Mouse (Mus musculus) midbrain, embryonic 14.5 days (tissue): ENCODE measurements around the gene Olfr350. TPM values are rescaled to one million over a fixed set of nuclear protein-coding genes. Genes with fewer than 3 reads are reported as not detected.
A peak's percentile ranks its signal among the peaks of the same experiment; 100 is the strongest.

Experiments used
- ATAC-seq: fragments of 200-750 bp; cut with Nextera tagmentation; 2 replicates; pipeline ENCODE4 v1.8.0; 2017; ENCODE audit warnings: moderate number of reproducible peaks, moderate library complexity; ENCODE audit not compliant: low FRiP score, low TSS enrichment
- DNase-seq: peaks from one replicate; pipeline ENCODE4 v3.0.0-alpha.2; 2015
- H3K27ac ChIP-seq: fragments of 300-500 bp; sonication (generic); replicated peaks from 2 replicates; pipeline ENCODE4 v1.5.1; 2014; ENCODE audit warnings: mild to moderate bottlenecking, low read depth, low read length, moderate library complexity
- H3K27me3 ChIP-seq: fragments of 300-500 bp; sonication (generic); 2 replicates; pipeline ENCODE4 v1.6.1; 2014; ENCODE audit warnings: low read length, control low read depth, mixed read lengths; ENCODE audit not compliant: control insufficient read depth, insufficient read depth
- H3K36me3 ChIP-seq: fragments of 300-500 bp; sonication (generic); 2 replicates; pipeline ENCODE4 v1.6.1; 2014; ENCODE audit warnings: low read length, control low read depth; ENCODE audit not compliant: control insufficient read depth, insufficient read depth
- H3K4me1 ChIP-seq: fragments of 300-500 bp; sonication (generic); 2 replicates; pipeline ENCODE4 v1.6.1; 2014; ENCODE audit warnings: mild to moderate bottlenecking, antibody characterized with exemption, low read length, control low read depth; ENCODE audit not compliant: control insufficient read depth, insufficient read depth
- H3K4me2 ChIP-seq: fragments of 300-500 bp; sonication (generic); 2 replicates; pipeline ENCODE4 v1.6.1; 2014; ENCODE audit warnings: mild to moderate bottlenecking, low read length, moderate library complexity
- H3K4me3 ChIP-seq: fragments of 300-500 bp; sonication (generic); replicated peaks from 2 replicates; pipeline ENCODE4 v1.5.1; 2014; ENCODE audit warnings: low read depth, low read length
- H3K9ac ChIP-seq: fragments of 300-500 bp; sonication (generic); replicated peaks from 2 replicates; pipeline ENCODE4 v1.6.1; 2014; ENCODE audit warnings: mild to moderate bottlenecking, low read length, moderate library complexity
- H3K9me3 ChIP-seq: fragments of 300-500 bp; sonication (generic); 2 replicates; pipeline ENCODE4 v1.6.1; 2016; ENCODE audit warnings: low read length, control low read depth, mixed read lengths; ENCODE audit not compliant: control insufficient read depth
- WGBS: fragments of 180-500 bp; shearing (Covaris S2); extraction: QIAGEN DNeasy Blood & Tissue Kit; methylation state at CpG from one replicate; pipeline ENCODE4 v1.1.7; 2014; 5-methylcytosine and 5-hydroxymethylcytosine counted together
- polyA plus RNA-seq: library from polyadenylated mRNA; unstranded; fragments of >200 nt; fragmentation: Nextera tagmentation; extraction: Ambion mirVana; gene quantifications from 2 replicates; pipeline ENCODE4 v1.2.1, GENCODE M21; 2014

Olfr350 gene
- not detected in 2 replicates for polyA plus RNA-seq

GRCm38 (mm10) chr2:36846010-36846409, at the start of gene Olfr350:
TSS of gene Olfr350 (plus strand) at chr2:36846310.
- ATAC-seq = no peak
- Histone ChIP-seq H3K9ac (no peak within 1 kb of the TSS), H3K27ac (no peak within 1 kb of the TSS), H3K4me1 (no peaks in the 10 kb centered on the region), H3K9me3 (peaks cover 10% of the 10 kb centered on the region; the same call in 1 of the 2 replicates), H3K4me2 (no peak within 1 kb of the TSS), H3K4me3 (no peak within 1 kb of the TSS), H3K27me3 (no peaks in the 10 kb centered on the region), H3K36me3 (no peaks in the 10 kb centered on the region)
- DNase-seq = no peak
- WGBS = 94% methylated on average over 1 of the region's 1 CpGs

- H3K4me2 ChIP-seq = no peak within 1 kb of the TSS
- H3K36me3 ChIP-seq = no peaks in the 10 kb centered on the region
- ATAC-seq (no peak), DNase-seq (no peak)
- no peak within 1 kb of the TSS for H3K27ac ChIP-seq
- WGBS = 75% methylated on average over 1 of the region's 1 CpGs
- no peaks in the 10 kb centered on the region for H3K4me1 ChIP-seq
- no peaks in the 10 kb centered on the region for H3K27me3 ChIP-seq
- H3K9ac ChIP-seq = no peak within 1 kb of the TSS
- H3K9me3 ChIP-seq = peaks cover 9% of the 10 kb centered on the region; the same call in 1 of the 2 replicates
- H3K4me3 ChIP-seq = no peak within 1 kb of the TSS
Measured at GRCm38 (mm10) chr2:36816932-36817331, 29.2 kb upstream of the Olfr350 start, which contains the start of gene Olfr3. TSS of gene Olfr3 (minus strand) at chr2:36817032.

GRCm38 (mm10) chr2:36862560-36862959, 16.4 kb downstream of the Olfr350 start, which contains the start of gene Olfr351:
TSS of gene Olfr351 (minus strand) at chr2:36862660.
- DNase-seq (no peak), ATAC-seq (no peak)
- Histone ChIP-seq H3K27me3 (no peaks in the 10 kb centered on the region), H3K9ac (no peak within 1 kb of the TSS), H3K27ac (no peak within 1 kb of the TSS), H3K9me3 (peaks cover 10% of the 10 kb centered on the region), H3K4me1 (no peaks in the 10 kb centered on the region), H3K36me3 (no peaks in the 10 kb centered on the region), H3K4me3 (no peak within 1 kb of the TSS), H3K4me2 (no peak within 1 kb of the TSS)
- WGBS = 80% methylated on average over 1 of the region's 1 CpGs

- ATAC-seq = no peak
- WGBS = 82% methylated on average over 1 of the region's 1 CpGs
- DNase-seq = no peak
Measured at GRCm38 (mm10) chr2:36868160-36868559, 22.1 kb downstream of the Olfr350 start, which contains the start of gene Olfr352. TSS of gene Olfr352 (plus strand) at chr2:36868460.

GRCm38 (mm10) chr2:36892836-36893235, 46.7 kb downstream of the Olfr350 start, which contains the start of gene Olfr353:
TSS of gene Olfr353 (minus strand) at chr2:36892936.
- Histone ChIP-seq H3K4me3 (no peak within 1 kb of the TSS), H3K27me3 (no peaks in the 10 kb centered on the region), H3K27ac (no peak within 1 kb of the TSS), H3K9me3 (peaks cover 10% of the 10 kb centered on the region; the same call in 1 of the 2 replicates), H3K9ac (no peak within 1 kb of the TSS), H3K4me1 (no peaks in the 10 kb centered on the region), H3K4me2 (no peak within 1 kb of the TSS), H3K36me3 (no peaks in the 10 kb centered on the region)
- ATAC-seq (no peak), DNase-seq (no peak)

More at GRCm38 (mm10) chr2:36868160-36868559, 22.1 kb downstream of the Olfr350 start, which contains the start of gene Olfr352:
- H3K4me1 ChIP-seq = no peaks in the 10 kb centered on the region
- no peak within 1 kb of the TSS for H3K4me3 ChIP-seq
- no peak within 1 kb of the TSS for H3K9ac ChIP-seq
- no peak within 1 kb of the TSS for H3K4me2 ChIP-seq
- H3K36me3 ChIP-seq = no peaks in the 10 kb centered on the region
- peaks cover 19% of the 10 kb centered on the region for H3K9me3 ChIP-seq
- no peak within 1 kb of the TSS for H3K27ac ChIP-seq
- H3K27me3 ChIP-seq = no peaks in the 10 kb centered on the region

GRCm38 (mm10) chr2:36897114-36897513, 51.0 kb downstream of the Olfr350 start:
- Histone ChIP-seq H3K27me3 (no peaks in the 10 kb centered on the region), H3K27ac (no peak overlapping the region), H3K36me3 (no peaks in the 10 kb centered on the region), H3K4me2 (no peak overlapping the region), H3K9ac (no peak overlapping the region), H3K4me3 (no peak overlapping the region), H3K9me3 (peaks cover 8% of the 10 kb centered on the region; the same call in 1 of the 2 replicates), H3K4me1 (no peaks in the 10 kb centered on the region)
- no peak for DNase-seq
- ATAC-seq = peak; percentile 40; the same call in 1 of the 2 replicates

Other genes with a start within 250 kb of the Olfr350 start
- not detected in 2 replicates for gene Olfr345, start 206.3 kb upstream of the Olfr350 start, polyA plus RNA-seq
- not detected in 2 replicates for gene Olfr346, start 160.5 kb upstream of the Olfr350 start, polyA plus RNA-seq
- not detected in 2 replicates for gene Olfr347, start 114.4 kb upstream of the Olfr350 start, polyA plus RNA-seq
- not detected in 2 replicates for gene Olfr348, start 62.0 kb upstream of the Olfr350 start, polyA plus RNA-seq
- not detected in 2 replicates for gene Olfr50, start 55.8 kb upstream of the Olfr350 start, polyA plus RNA-seq
- not detected in 2 replicates for gene Olfr3, start 29.3 kb upstream of the Olfr350 start, polyA plus RNA-seq
- gene Olfr351, start 16.4 kb downstream of the Olfr350 start, polyA plus RNA-seq = not detected in 2 replicates
- not detected in 2 replicates for gene Olfr352, start 22.1 kb downstream of the Olfr350 start, polyA plus RNA-seq
- not detected in 2 replicates for gene Olfr353, start 46.6 kb downstream of the Olfr350 start, polyA plus RNA-seq
- gene Olfr354, start 59.4 kb downstream of the Olfr350 start, polyA plus RNA-seq = not detected in 2 replicates
- not detected in 2 replicates for gene Olfr355, start 82.6 kb downstream of the Olfr350 start, polyA plus RNA-seq
- not detected in 2 replicates for gene Olfr356, start 90.8 kb downstream of the Olfr350 start, polyA plus RNA-seq
- not detected in 2 replicates for gene Olfr357, start 147.5 kb downstream of the Olfr350 start, polyA plus RNA-seq
- gene Olfr358, start 163.0 kb downstream of the Olfr350 start, polyA plus RNA-seq = not detected in 2 replicates
- not detected in 2 replicates for gene Olfr360, start 219.4 kb downstream of the Olfr350 start, polyA plus RNA-seq
- not detected in 2 replicates for gene Olfr361, start 243.0 kb downstream of the Olfr350 start, polyA plus RNA-seq